7 mouse cellular contexts compared by ENCODE assay signal in genomic region chr16:94302274-94303202, GRCm38 (mm10). TPM values are rescaled to one million over a fixed set of nuclear protein-coding genes. Genes with fewer than 3 reads are reported as not detected.
DNase-seq lines count a peak whose midpoint lies in the region; ATAC-seq and TF ChIP-seq lines count a peak whose summit lies in the region.

No protein-coding gene starts in this region.

- H3K36me3 ChIP-seq in limb, embryonic 10.5 days = no peaks in the 10 kb centered on the region
- H3K36me3 ChIP-seq in small intestine, adult 2 months (ENCODE audit: control insufficient read depth, insufficient read depth, low read length) = no peaks in the 10 kb centered on the region

- no peaks in the 10 kb centered on the region for H3K9me3 ChIP-seq in limb, embryonic 10.5 days (replicated peaks)

- peak overlapping the region; percentile 71 for H3K27ac ChIP-seq in limb, embryonic 10.5 days
- no peak overlapping the region for H3K27ac ChIP-seq in small intestine, adult 2 months (ENCODE audit: insufficient read depth, low read depth, low read length)

- ATAC-seq in frontal cortex, adult (ENCODE audit: low TSS enrichment) = peak; percentile 83
- ATAC-seq in megakaryocyte-erythroid progenitor cell, adult 5-6 weeks (replicated peaks; ENCODE audit: low FRiP score, low TSS enrichment, poor library complexity, severe bottlenecking) = peak; percentile 53

- H3K4me3 ChIP-seq in limb, embryonic 10.5 days = peak overlapping the region; percentile 42
- H3K4me3 ChIP-seq in small intestine, adult 2 months (ENCODE audit: low read depth, low read length) = peak overlapping the region; percentile 15; the same call in 1 of the 2 replicates

- 6% methylated on average over 30 of the region's 30 CpGs for WGBS in limb, embryonic 10.5 days
- WGBS in small intestine, adult 2 months = 22% methylated on average over 30 of the region's 30 CpGs

- DNase-seq in ZHBTc4 (ENCODE audit: low read depth, low spot score) = peak; percentile 71
- peak; percentile 80 for DNase-seq in cerebellum, adult 8-10 months
- peak; percentile 54 for DNase-seq in induced T-regulatory cell, adult 2 months (ENCODE audit: low read depth)
- peak; percentile 69 for DNase-seq in limb, embryonic 10.5 days (ENCODE audit: low spot score)

- TF ChIP-seq CTCF in small intestine, adult 2 months (IDR thresholded peaks at IDR 0.05; ENCODE audit: extremely low read depth, insufficient read length, insufficient replicate concordance, low read depth, low read length) = 0 out of 2 replicates have a peak, but pooled peaks have one; percentile 2

- peaks cover 14% of the 10 kb centered on the region for H3K27me3 ChIP-seq in limb, embryonic 10.5 days (ENCODE audit: low read depth, poor library complexity, severe bottlenecking)
- H3K27me3 ChIP-seq in small intestine, adult 2 months (ENCODE audit: control insufficient read depth, insufficient read depth, low read length) = no peaks in the 10 kb centered on the region

- peaks cover 24% of the 10 kb centered on the region for H3K4me1 ChIP-seq in limb, embryonic 10.5 days
- peaks cover 2% of the 10 kb centered on the region; the same call in 1 of the 2 replicates for H3K4me1 ChIP-seq in small intestine, adult 2 months (ENCODE audit: control insufficient read depth, insufficient read depth, insufficient read length, low read length)

- no peak for TF ChIP-seq POLR2A in small intestine, adult 2 months (IDR thresholded peaks at IDR 0.05; ENCODE audit: low read depth, low read length)

RNA-seq across cellular contexts. Expression of gene Hlcs, which starts 10.8 kb away (rescaled TPM):
- polyA plus RNA-seq in limb, embryonic 10.5 days (2016; fragmentation: Nextera tagmentation; extraction: Ambion mirVana) = 10.1 and 11.7 TPM in 2 replicates
- 5.6 and 5.9 TPM in 2 replicates for total RNA-seq in megakaryocyte-erythroid progenitor cell, adult 5-6 weeks (2014; fragmentation: Nextera tagmentation)
- 7.0 and 26.9 TPM in 2 replicates for total RNA-seq in megakaryocyte-erythroid progenitor cell, adult 5-6 weeks (2017)
- 2.6 and 3.2 TPM in 2 replicates for polyA plus RNA-seq in small intestine, adult 2 months (2012; rRNA removed)

RNA-seq across cellular contexts. Expression of gene Ripply3, which starts 25.7 kb away (rescaled TPM):
- 4.7 TPM in 2 replicates for polyA plus RNA-seq in limb, embryonic 10.5 days (2016; fragmentation: Nextera tagmentation; extraction: Ambion mirVana)
- 0.32 and 0.39 TPM in 2 replicates for total RNA-seq in megakaryocyte-erythroid progenitor cell, adult 5-6 weeks (2014; fragmentation: Nextera tagmentation)
- total RNA-seq in megakaryocyte-erythroid progenitor cell, adult 5-6 weeks (2017) = 0.46 and 2.2 TPM in 2 replicates
- 0.47 and 2.5 TPM in 2 replicates for polyA plus RNA-seq in small intestine, adult 2 months (2012; rRNA removed)
